Mouse (Mus musculus): ENCODE measurements around the gene Aars2. TPM values are rescaled to one million over a fixed set of nuclear protein-coding genes. Genes with fewer than 3 reads are reported as not detected.

Gene Aars2
- total and polyA plus RNA-seq, 3 experiments = 14.4 to 63.5 (median 25.6) TPM

GRCm38 (mm10) chr17:45499516-45499915 is 7.1 kb upstream of the Aars2 start:
- Histone ChIP-seq H3K4me1 (ENCODE audit: control insufficient read depth in 1 of 2, insufficient read depth in 2 of 2, low read length in 2 of 2) (peaks cover 7 to 18% of the 10 kb centered on the region in 2 experiments), H3K27ac (ENCODE audit: control insufficient read depth, low read depth, low read length) (no peak overlapping the region), H3K36me3 (ENCODE audit: control insufficient read depth in 1 of 2, insufficient read depth in 2 of 2, low read length in 2 of 2) (peaks cover 0 to 5% of the 10 kb centered on the region in 2 experiments; a peak in 2 of 4 replicates), H3K79me2 (ENCODE audit: control insufficient read depth, insufficient read depth, low read length, poor library complexity) (no peaks in the 10 kb centered on the region), H3K9ac (ENCODE audit: control insufficient read depth, low read depth, low read length, poor library complexity, severe bottlenecking) (no peak overlapping the region), H3K27me3 (ENCODE audit: control insufficient read depth in 1 of 2, insufficient read depth in 2 of 2, low read length in 2 of 2) (peaks cover 0 to 5% of the 10 kb centered on the region in 2 experiments; a peak in 3 of 4 replicates), H3K4me3 (ENCODE audit: control insufficient read depth in 1 of 2, insufficient read depth in 1 of 2, low read depth in 2 of 2, low read length in 2 of 2) (no peak overlapping the region), H3K9me3 (replicated peaks; ENCODE audit: insufficient read depth, low read length) (no peaks in the 10 kb centered on the region)
- DNase-seq (ENCODE audit: low read depth, low spot score) = no peak
- TF ChIP-seq POLR2AphosphoS2 (IDR thresholded peaks at IDR 0.05; ENCODE audit: low read length) = no peak
- peak; percentile 15; the same call in 1 of the 2 replicates for TF ChIP-seq SMC3 (IDR thresholded peaks at IDR 0.05; ENCODE audit: low read depth, low read length)
- no peak for TF ChIP-seq MXI1 (IDR thresholded peaks at IDR 0.05; ENCODE audit: low read depth, low read length)
- peak in 1 of 3 experiments; percentile 37; a peak in 2 of 6 replicates for TF ChIP-seq CTCF (IDR thresholded peaks at IDR 0.05 in 2 of 3, conservative IDR thresholded peaks at IDR 0.05 in 1 of 3; ENCODE audit: control insufficient read depth in 1 of 3, insufficient read depth in 1 of 3, low read depth in 2 of 3, low read length in 3 of 3, poor library complexity in 1 of 3, severe bottlenecking in 1 of 3)

DNA sequence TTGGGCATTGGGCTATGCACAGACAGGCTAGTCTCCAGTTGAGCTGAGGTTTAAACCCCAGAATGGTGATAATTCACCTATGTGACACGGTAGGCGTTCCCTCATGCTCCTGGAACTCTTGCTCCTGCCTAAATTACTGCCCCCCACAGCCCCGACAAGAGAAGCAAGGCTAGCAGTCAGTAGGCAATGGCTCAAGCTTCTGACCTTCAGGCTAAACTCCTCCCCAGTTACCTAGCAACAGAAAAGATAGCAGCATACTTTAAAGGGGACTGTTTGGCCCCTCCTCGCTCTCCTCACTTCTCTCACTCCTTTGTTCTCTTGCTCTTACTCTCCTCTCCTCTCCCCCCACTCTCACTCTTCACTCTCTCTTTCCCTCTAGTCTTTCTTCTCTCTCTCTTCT is 5.7 kb upstream of the Aars2 start:
- Histone ChIP-seq H3K9me3 (replicated peaks; ENCODE audit: insufficient read depth, low read length) (no peaks in the 10 kb centered on the region), H3K27me3 (ENCODE audit: control insufficient read depth in 1 of 2, insufficient read depth in 2 of 2, low read length in 2 of 2) (no peaks in the 10 kb centered on the region; a peak in 1 of 4 replicates), H3K36me3 (ENCODE audit: control insufficient read depth in 1 of 2, insufficient read depth in 2 of 2, low read length in 2 of 2) (peaks cover 0 to 6% of the 10 kb centered on the region in 2 experiments; a peak in 2 of 4 replicates), H3K4me1 (ENCODE audit: control insufficient read depth in 1 of 2, insufficient read depth in 2 of 2, low read length in 2 of 2) (peaks cover 7 to 24% of the 10 kb centered on the region in 2 experiments), H3K9ac (ENCODE audit: control insufficient read depth, low read depth, low read length, poor library complexity, severe bottlenecking) (no peak overlapping the region), H3K4me3 (ENCODE audit: control insufficient read depth in 1 of 2, insufficient read depth in 1 of 2, low read depth in 2 of 2, low read length in 2 of 2) (no peak overlapping the region), H3K79me2 (ENCODE audit: control insufficient read depth, insufficient read depth, low read length, poor library complexity) (no peaks in the 10 kb centered on the region), H3K27ac (ENCODE audit: control insufficient read depth, low read depth, low read length) (no peak overlapping the region)
- TF ChIP-seq MYC (IDR thresholded peaks at IDR 0.05; ENCODE audit: low read depth, low read length) (no peak), POLR2A (IDR thresholded peaks at IDR 0.05; ENCODE audit: control insufficient read depth in 1 of 2, insufficient read depth in 1 of 2, low read depth in 1 of 2, low read length in 2 of 2, poor library complexity in 1 of 2) (no peak), USF2 (IDR thresholded peaks at IDR 0.05; ENCODE audit: borderline replicate concordance in 1 of 2, insufficient read depth in 1 of 2, low read depth in 1 of 2, low read length in 2 of 2) (no peak)
- no peak for DNase-seq (ENCODE audit: low read depth, low spot score)

DNA sequence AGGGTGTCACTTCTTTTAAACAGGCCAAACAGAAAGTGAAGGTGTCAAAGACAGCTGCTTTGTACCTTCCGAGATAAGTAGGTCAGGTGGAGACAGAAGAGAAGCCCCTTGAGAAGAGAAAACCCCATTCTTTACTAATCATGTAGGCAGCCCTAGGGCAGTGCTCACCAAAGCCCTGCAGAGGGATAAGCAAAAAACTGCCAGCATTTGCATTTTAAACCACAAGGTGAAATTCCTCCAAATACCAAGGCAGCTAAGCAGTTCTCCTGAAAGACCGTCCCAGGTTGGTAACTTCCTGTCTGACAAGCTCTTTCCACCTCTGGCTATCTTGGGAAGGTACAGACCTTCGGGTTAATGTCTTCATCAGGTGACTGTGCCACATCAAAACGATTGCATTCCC is 4.3 kb upstream of the Aars2 start:
- no peaks in the 10 kb centered on the region for H3K9me3 ChIP-seq (replicated peaks; ENCODE audit: insufficient read depth, low read length)
- no peak for DNase-seq (ENCODE audit: low read depth, low spot score)
- H3K79me2 ChIP-seq (ENCODE audit: control insufficient read depth, insufficient read depth, low read length, poor library complexity) = no peaks in the 10 kb centered on the region; the same call in 1 of the 2 replicates
- peaks cover 0 to 11% of the 10 kb centered on the region in 2 experiments; a peak in 2 of 4 replicates for H3K36me3 ChIP-seq (ENCODE audit: control insufficient read depth in 1 of 2, insufficient read depth in 2 of 2, low read length in 2 of 2)
- H3K9ac ChIP-seq (ENCODE audit: control insufficient read depth, low read depth, low read length, poor library complexity, severe bottlenecking) = no peak overlapping the region
- H3K27me3 ChIP-seq (ENCODE audit: control insufficient read depth in 1 of 2, insufficient read depth in 2 of 2, low read length in 2 of 2) = no peaks in the 10 kb centered on the region
- no peak for TF ChIP-seq ELF1 (IDR thresholded peaks at IDR 0.05; ENCODE audit: low read depth, low read length)
- no peak for TF ChIP-seq TCF12 (IDR thresholded peaks at IDR 0.05; ENCODE audit: low read depth, low read length)
- TF ChIP-seq RCOR1 (IDR thresholded peaks at IDR 0.05; ENCODE audit: low read depth, low read length) = no peak
- no peak for TF ChIP-seq TBP (IDR thresholded peaks at IDR 0.05; ENCODE audit: low read depth, low read length)
- TF ChIP-seq MYC (IDR thresholded peaks at IDR 0.05; ENCODE audit: low read depth, low read length) = no peak
- no peak for TF ChIP-seq POLR2AphosphoS5 (IDR thresholded peaks at IDR 0.05; ENCODE audit: borderline replicate concordance, low read depth, low read length)
- TF ChIP-seq MXI1 (IDR thresholded peaks at IDR 0.05; ENCODE audit: low read depth, low read length) = no peak
- no peak for TF ChIP-seq CHD2 (IDR thresholded peaks at IDR 0.05; ENCODE audit: low read length)
- TF ChIP-seq UBTF (IDR thresholded peaks at IDR 0.05; ENCODE audit: borderline replicate concordance, insufficient read depth, low read depth, low read length) = no peak
- no peak for TF ChIP-seq CTCF (IDR thresholded peaks at IDR 0.05 in 2 of 3, conservative IDR thresholded peaks at IDR 0.05 in 1 of 3; ENCODE audit: control insufficient read depth in 1 of 3, insufficient read depth in 1 of 3, low read depth in 2 of 3, low read length in 3 of 3, poor library complexity in 1 of 3, severe bottlenecking in 1 of 3)
- no peak for TF ChIP-seq ZNF384 (IDR thresholded peaks at IDR 0.05; ENCODE audit: low read depth, low read length)
- no peak for TF ChIP-seq ZC3H11A (IDR thresholded peaks at IDR 0.05; ENCODE audit: low read depth, low read length)
- no peak for TF ChIP-seq NRF1 (IDR thresholded peaks at IDR 0.05; ENCODE audit: insufficient read depth, low read depth, low read length, poor library complexity, severe bottlenecking)
- no peak for TF ChIP-seq HCFC1 (IDR thresholded peaks at IDR 0.05; ENCODE audit: low read depth, low read length)
- no peak for TF ChIP-seq RAD21 (IDR thresholded peaks at IDR 0.05; ENCODE audit: low read depth, low read length)
- TF ChIP-seq GATA1 (IDR thresholded peaks at IDR 0.05; ENCODE audit: low read depth, low read length) = no peak
- H3K4me3 ChIP-seq (ENCODE audit: control insufficient read depth in 1 of 2, insufficient read depth in 1 of 2, low read depth in 2 of 2, low read length in 2 of 2) = no peak overlapping the region
- H3K27ac ChIP-seq (ENCODE audit: control insufficient read depth, low read depth, low read length) = no peak overlapping the region
- peaks cover 9 to 29% of the 10 kb centered on the region in 2 experiments for H3K4me1 ChIP-seq (ENCODE audit: control insufficient read depth in 1 of 2, insufficient read depth in 2 of 2, low read length in 2 of 2)
